Comparison of ENCODE assay signal across 9 mouse cellular contexts in genomic region chr8:91190816-91191340, GRCm38 (mm10). TPM values are rescaled to one million over a fixed set of nuclear protein-coding genes. Genes with fewer than 3 reads are reported as not detected.
DNase-seq lines count a peak whose midpoint lies in the region; ATAC-seq and TF ChIP-seq lines count a peak whose summit lies in the region.
"Had no signal": no experiment of that assay in that cellular context is flagged by ENCODE, and none has a peak within 500 bp of the region (broad histone marks: within the 10 kb centered on the region; RNA-seq: fewer than 3 reads in every experiment).

No protein-coding gene starts in this region.

- DNase-seq in ES-E14 (ENCODE audit: low read depth, low spot score) = no peak
- DNase-seq in brain, embryonic 14.5 days (ENCODE audit: low read depth) = peak; percentile 92
- peak; percentile 60 to 64 for DNase-seq in layer of hippocampus, postnatal 36 days
- DNase-seq in right cerebral cortex, postnatal 10 days (ENCODE audit: low spot score in 2 of 2) = peak; percentile 76 to 85

- H3K4me3 ChIP-seq in ES-E14 (ENCODE audit: insufficient read depth in 1 of 2, low read depth in 1 of 2, low read length in 2 of 2, poor library complexity in 1 of 2, severe bottlenecking in 1 of 2) = no peak overlapping the region
- no peak overlapping the region for H3K4me3 ChIP-seq in forebrain, embryonic 16.5 days (replicated peaks; ENCODE audit: low read length)
- H3K4me3 ChIP-seq: liver, embryonic 15.5 days had no signal

- peaks cover 14% of the 10 kb centered on the region for H3K27me3 ChIP-seq in forebrain, embryonic 16.5 days (replicated peaks; ENCODE audit: control insufficient read depth, insufficient read depth, low read length)

- no peak overlapping the region for H3K27ac ChIP-seq in ES-E14 (ENCODE audit: insufficient read depth, low read depth, low read length, poor library complexity, severe bottlenecking)
- H3K27ac ChIP-seq in forebrain, embryonic 16.5 days (ENCODE audit: low read length) = no peak overlapping the region
- H3K27ac ChIP-seq: liver, embryonic 15.5 days had no signal

- H3K9ac ChIP-seq in ES-E14 (ENCODE audit: insufficient read depth, low read depth, low read length, poor library complexity, severe bottlenecking) = no peak overlapping the region
- no peak overlapping the region for H3K9ac ChIP-seq in forebrain, embryonic 16.5 days (replicated peaks; ENCODE audit: low read depth, low read length)
- H3K9ac ChIP-seq: liver, embryonic 15.5 days had no signal

- peak; percentile 95 for TF ChIP-seq CTCF in brain, embryonic 14.5 days (IDR thresholded peaks at IDR 0.05; ENCODE audit: borderline replicate concordance, extremely low read depth, insufficient read depth, insufficient read length)

- peak; percentile 94 for ATAC-seq in forebrain, embryonic 16.5 days
- ATAC-seq in hematopoietic stem cell, adult 5-6 weeks (replicated peaks in 1 of 2; ENCODE audit: insufficient read depth in 1 of 2, low FRiP score in 2 of 2, low TSS enrichment in 1 of 2, low read depth in 1 of 2, poor library complexity in 2 of 2, severe bottlenecking in 2 of 2) = peak; percentile 92 to 98
- peak; percentile 88 for ATAC-seq in megakaryocyte, adult 5-6 weeks (ENCODE audit: poor library complexity, severe bottlenecking)
- no peak for ATAC-seq in erythroblast, adult 5-6 weeks (replicated peaks; ENCODE audit: low FRiP score, poor library complexity, severe bottlenecking)

- no peaks in the 10 kb centered on the region for H3K9me3 ChIP-seq in ES-E14 (ENCODE audit: control insufficient read depth, insufficient read depth, low read depth, low read length)
- H3K9me3 ChIP-seq in forebrain, embryonic 16.5 days (ENCODE audit: control insufficient read depth, low read length) = no peaks in the 10 kb centered on the region
- H3K9me3 ChIP-seq: liver, embryonic 15.5 days had no signal

- no peak for TF ChIP-seq POLR2A in brain, embryonic 14.5 days (IDR thresholded peaks at IDR 0.05; ENCODE audit: borderline replicate concordance, extremely low read depth, insufficient read depth, insufficient read length, poor library complexity, severe bottlenecking)

- peak overlapping the region; percentile 30 for H3K4me2 ChIP-seq in forebrain, embryonic 16.5 days (ENCODE audit: low read length)
- H3K4me2 ChIP-seq: liver, embryonic 15.5 days had no signal

- WGBS in forebrain, embryonic 16.5 days = 3% methylated on average over 17 of the region's 17 CpGs

- H3K4me1 ChIP-seq in ES-E14 (ENCODE audit: control insufficient read depth in 2 of 2, insufficient read depth in 2 of 2, low read length in 2 of 2, poor library complexity in 1 of 2) = no peaks in the 10 kb centered on the region
- H3K4me1 ChIP-seq in forebrain, embryonic 16.5 days (replicated peaks; ENCODE audit: control insufficient read depth, insufficient read depth, low read length) = peaks cover 9% of the 10 kb centered on the region
- H3K4me1 ChIP-seq: liver, embryonic 15.5 days had no signal

- in situ Hi-C loops in ES-E14 (cut with MboI; ENCODE audit: low sequenced_read_pairs in 2 of 2, unreplicated experiment in 2 of 2) = no loop called here

- H3K36me3 ChIP-seq in ES-E14 (ENCODE audit: control insufficient read depth, insufficient read depth, low read length, poor library complexity, severe bottlenecking) = no peaks in the 10 kb centered on the region
- H3K36me3 ChIP-seq in forebrain, embryonic 16.5 days (ENCODE audit: control insufficient read depth, insufficient read depth) = no peaks in the 10 kb centered on the region
- H3K36me3 ChIP-seq: liver, embryonic 15.5 days had no signal

TF ChIP-seq in ES-E14, 5 proteins besides CTCF, POLR2A, EP300 and RAD21:
- no peak for TF ChIP-seq ZNF384 (IDR thresholded peaks at IDR 0.05; ENCODE audit: low read depth, low read length)
- peak; percentile 42; the same call in 1 of the 2 replicates for TF ChIP-seq ZC3H11A (IDR thresholded peaks at IDR 0.05; ENCODE audit: borderline replicate concordance, low read depth, low read length)

RNA-seq across cellular contexts. Expression of gene Aktip, which starts 8.9 kb away (rescaled TPM):
- 22.8 TPM in 2 replicates for total RNA-seq in ES-E14 (2012; rRNA removed)
- 72.0 and 78.0 TPM in 2 replicates for polyA plus RNA-seq in brain, embryonic 14.5 days (2012; rRNA removed)
- polyA plus RNA-seq in forebrain, embryonic 16.5 days (2015; fragmentation: Nextera tagmentation; extraction: Ambion mirVana) = 148 and 151 TPM in 2 replicates
- 19.3 and 21.3 TPM in 2 replicates for total RNA-seq in hematopoietic stem cell, adult 5-6 weeks (2017)
- 100 to 1,000 TPM in 1 of 2 experiments, 10 to 100 TPM in 1; 99.8 to 102 TPM for total RNA-seq in layer of hippocampus, postnatal 36 days (2021)
- 10.8 and 11.3 TPM in 2 replicates for total RNA-seq in megakaryocyte, adult 5-6 weeks (2015)
- 14.1 and 15.0 TPM in 2 replicates for total RNA-seq in megakaryocyte, adult 5-6 weeks (2017)
- 2.3 and 8.3 TPM in 2 replicates for total RNA-seq in erythroblast, adult 5-6 weeks (2015; ENCODE audit: low replicate concordance)
- total RNA-seq in erythroblast, adult 5-6 weeks (2017; ENCODE audit: low replicate concordance) = 2.0 and 3.1 TPM in 2 replicates
